Comparison of ENCODE assay signal across 28 mouse cellular contexts in the genomic region with DNA sequence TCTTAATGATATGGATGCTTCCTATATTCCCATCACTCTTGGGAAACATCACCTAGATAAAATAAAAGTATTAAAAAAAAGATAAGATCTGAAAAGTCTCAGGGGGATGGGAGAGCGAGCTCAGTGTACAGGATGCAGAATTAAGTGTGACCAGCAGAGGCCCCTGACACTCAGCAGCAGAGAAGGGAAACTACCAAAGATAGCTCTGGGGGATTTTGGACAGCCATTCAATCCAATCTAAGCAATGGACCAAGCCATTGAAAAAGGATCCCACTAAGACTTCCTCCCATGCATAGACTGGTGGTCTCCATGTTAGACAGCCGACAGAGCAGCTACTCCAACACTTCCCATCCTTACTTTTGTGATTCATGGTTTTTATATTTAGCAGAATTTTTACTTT.
DNase-seq lines count a peak whose midpoint lies in the region; ATAC-seq and TF ChIP-seq lines count a peak whose summit lies in the region.
"Had no signal": no experiment of that assay in that cellular context is flagged by ENCODE, and none has a peak within 500 bp of the region (broad histone marks: within the 10 kb centered on the region; RNA-seq: fewer than 3 reads in every experiment).

No protein-coding gene starts in this region.

- no peak overlapping the region for H3K27ac ChIP-seq in lung, postnatal 0 days (ENCODE audit: low read length)
- no peak overlapping the region for H3K27ac ChIP-seq in ES-E14 (ENCODE audit: insufficient read depth, low read depth, low read length, poor library complexity, severe bottlenecking)
- H3K27ac ChIP-seq in stomach, postnatal 0 days (replicated peaks) = no peak overlapping the region
- H3K27ac ChIP-seq in forebrain, embryonic 15.5 days (replicated peaks) = no peak overlapping the region
- H3K27ac ChIP-seq: hindbrain, embryonic 12.5 days; limb, embryonic 13.5 days; liver, embryonic 12.5 days; neural tube, embryonic 15.5 days; stomach, embryonic 15.5 days had no signal

- DNase-seq in embryo, embryonic 11 days = peak; percentile 3
- DNase-seq in embryo, embryonic 9.5 days (ENCODE audit: extremely low spot score) = no peak
- no peak for DNase-seq in lung, postnatal 0 days (ENCODE audit: low spot score)
- no peak for DNase-seq in lung, postnatal 4 days
- DNase-seq in ES-E14 (ENCODE audit: low read depth, low spot score) = peak; percentile 12
- DNase-seq in stomach, postnatal 0 days (ENCODE audit: low spot score) = no peak
- DNase-seq in cerebellum, adult 18-20 months = no peak
- DNase-seq: adrenal gland, adult 8-10 months; cerebellum, adult 2 months; cerebellum, postnatal 25 days; gastrocnemius, postnatal 14 days; heart, adult 18-20 months; kidney, adult 2 months; kidney, postnatal 25 days; lung, adult 18-20 months; lung, postnatal 36 days; right cerebral cortex, adult 18-20 months; thymus, adult 18-20 months; thymus, postnatal 4 days had no signal

- no peaks in the 10 kb centered on the region for H3K27me3 ChIP-seq in lung, postnatal 0 days (replicated peaks; ENCODE audit: insufficient read depth, low read length)
- no peaks in the 10 kb centered on the region for H3K27me3 ChIP-seq in stomach, postnatal 0 days (ENCODE audit: control insufficient read depth, insufficient read depth, low read length)
- no peaks in the 10 kb centered on the region for H3K27me3 ChIP-seq in forebrain, embryonic 15.5 days
- H3K27me3 ChIP-seq: hindbrain, embryonic 12.5 days; limb, embryonic 13.5 days; liver, embryonic 12.5 days; neural tube, embryonic 15.5 days; stomach, embryonic 15.5 days had no signal

- no peak for ATAC-seq in lung, postnatal 0 days
- no peak for ATAC-seq in stomach, postnatal 0 days (ENCODE audit: low FRiP score, low TSS enrichment)
- no peak for ATAC-seq in forebrain, embryonic 15.5 days (replicated peaks)
- ATAC-seq: activated CD4-positive, CD25-positive, alpha-beta regulatory T cell, adult 4 months; CD4-positive, CD25-positive, alpha-beta regulatory T cell, adult 4 months; forebrain, embryonic 16.5 days; liver, embryonic 12.5 days had no signal

- TF ChIP-seq EP300 in lung, postnatal 0 days (IDR thresholded peaks at IDR 0.05) = no peak
- no peak for TF ChIP-seq EP300 in stomach, postnatal 0 days (optimal IDR thresholded peaks at IDR 0.05)

- H3K9me3 ChIP-seq in lung, postnatal 0 days (ENCODE audit: low read length) = no peaks in the 10 kb centered on the region
- H3K9me3 ChIP-seq in ES-E14 (ENCODE audit: control insufficient read depth, insufficient read depth, low read depth, low read length) = no peaks in the 10 kb centered on the region
- no peaks in the 10 kb centered on the region for H3K9me3 ChIP-seq in stomach, postnatal 0 days (ENCODE audit: control insufficient read depth, low read length)
- H3K9me3 ChIP-seq in forebrain, embryonic 15.5 days = no peaks in the 10 kb centered on the region
- H3K9me3 ChIP-seq: hindbrain, embryonic 12.5 days; limb, embryonic 13.5 days; liver, embryonic 12.5 days; neural tube, embryonic 15.5 days; stomach, embryonic 15.5 days had no signal

- TF ChIP-seq CTCF in lung, postnatal 0 days (IDR thresholded peaks at IDR 0.05) = peak; percentile 16; the same call in 1 of the 2 replicates
- TF ChIP-seq CTCF in stomach, postnatal 0 days (IDR thresholded peaks at IDR 0.05; ENCODE audit: low read depth) = 0 out of 2 replicates have a peak, but pooled peaks have one; percentile 10

- in situ Hi-C loops in ES-E14 (cut with MboI; ENCODE audit: low sequenced_read_pairs in 2 of 2, unreplicated experiment in 2 of 2) = no loop called here

- no peaks in the 10 kb centered on the region for H3K36me3 ChIP-seq in lung, postnatal 0 days (ENCODE audit: insufficient read depth, low read length)
- no peaks in the 10 kb centered on the region for H3K36me3 ChIP-seq in ES-E14 (ENCODE audit: control insufficient read depth, insufficient read depth, low read length, poor library complexity, severe bottlenecking)
- no peaks in the 10 kb centered on the region for H3K36me3 ChIP-seq in stomach, postnatal 0 days (ENCODE audit: control insufficient read depth, insufficient read depth, low read length)
- no peaks in the 10 kb centered on the region for H3K36me3 ChIP-seq in forebrain, embryonic 15.5 days
- H3K36me3 ChIP-seq: hindbrain, embryonic 12.5 days; limb, embryonic 13.5 days; liver, embryonic 12.5 days; neural tube, embryonic 15.5 days; stomach, embryonic 15.5 days had no signal

- H3K4me3 ChIP-seq in lung, postnatal 0 days (ENCODE audit: low read depth, low read length) = no peak overlapping the region
- no peak overlapping the region for H3K4me3 ChIP-seq in ES-E14 (ENCODE audit: insufficient read depth in 1 of 2, low read depth in 1 of 2, low read length in 2 of 2, poor library complexity in 1 of 2, severe bottlenecking in 1 of 2)
- H3K4me3 ChIP-seq in stomach, postnatal 0 days (ENCODE audit: low read depth, low read length) = no peak overlapping the region
- H3K4me3 ChIP-seq in forebrain, embryonic 15.5 days = no peak overlapping the region
- H3K4me3 ChIP-seq: hindbrain, embryonic 12.5 days; limb, embryonic 13.5 days; liver, embryonic 12.5 days; neural tube, embryonic 15.5 days; stomach, embryonic 15.5 days had no signal

- no peak overlapping the region for H3K9ac ChIP-seq in lung, postnatal 0 days (replicated peaks; ENCODE audit: low read depth)
- H3K9ac ChIP-seq in ES-E14 (ENCODE audit: insufficient read depth, low read depth, low read length, poor library complexity, severe bottlenecking) = no peak overlapping the region
- no peak overlapping the region for H3K9ac ChIP-seq in stomach, postnatal 0 days (ENCODE audit: low read length)
- H3K9ac ChIP-seq in forebrain, embryonic 15.5 days (replicated peaks) = no peak overlapping the region
- H3K9ac ChIP-seq: hindbrain, embryonic 12.5 days; limb, embryonic 13.5 days; liver, embryonic 12.5 days; neural tube, embryonic 15.5 days; stomach, embryonic 15.5 days had no signal

- 76% methylated on average over 2 of the region's 2 CpGs for WGBS in lung, postnatal 0 days
- 84% methylated on average over 2 of the region's 2 CpGs for WGBS in stomach, postnatal 0 days
- WGBS in forebrain, embryonic 15.5 days = 79% methylated on average over 2 of the region's 2 CpGs

- H3K4me2 ChIP-seq in lung, postnatal 0 days (replicated peaks; ENCODE audit: low read depth, low read length) = no peak overlapping the region
- no peak overlapping the region for H3K4me2 ChIP-seq in stomach, postnatal 0 days (replicated peaks; ENCODE audit: low read depth)
- H3K4me2 ChIP-seq in forebrain, embryonic 15.5 days (replicated peaks) = no peak overlapping the region
- H3K4me2 ChIP-seq: hindbrain, embryonic 12.5 days; limb, embryonic 13.5 days; liver, embryonic 12.5 days; neural tube, embryonic 15.5 days; stomach, embryonic 15.5 days had no signal

- no peaks in the 10 kb centered on the region for H3K4me1 ChIP-seq in lung, postnatal 0 days (ENCODE audit: insufficient read depth, low read depth, low read length)
- H3K4me1 ChIP-seq in ES-E14 (ENCODE audit: control insufficient read depth in 2 of 2, insufficient read depth in 2 of 2, low read length in 2 of 2, poor library complexity in 1 of 2) = peaks cover 6 to 9% of the 10 kb centered on the region in 2 experiments; a peak in 3 of 4 replicates
- no peaks in the 10 kb centered on the region for H3K4me1 ChIP-seq in stomach, postnatal 0 days (replicated peaks; ENCODE audit: control insufficient read depth, insufficient read depth)
- H3K4me1 ChIP-seq in forebrain, embryonic 15.5 days = no peaks in the 10 kb centered on the region
- H3K4me1 ChIP-seq: hindbrain, embryonic 12.5 days; limb, embryonic 13.5 days; liver, embryonic 12.5 days; neural tube, embryonic 15.5 days; stomach, embryonic 15.5 days had no signal

TF ChIP-seq in ES-E14, 5 proteins besides CTCF, POLR2A, EP300 and RAD21:
- TF ChIP-seq HCFC1 (IDR thresholded peaks at IDR 0.05; ENCODE audit: borderline replicate concordance, insufficient read depth, low read length) (no peak), ZC3H11A (IDR thresholded peaks at IDR 0.05; ENCODE audit: borderline replicate concordance, low read depth, low read length) (peak; percentile 36; the same call in 1 of the 2 replicates)

Comparison
In these comparisons a context has a peak if more than half of its experiments do, and no peak if none do; other contexts are left out.
1. DNase-seq: peak in embryo, embryonic 11 days (single experiment) and ES-E14 (single experiment); none in embryo, embryonic 9.5 days (single experiment), lung, postnatal 0 days (single experiment), lung, postnatal 4 days (0 of 2), stomach, postnatal 0 days (single experiment) and cerebellum, adult 18-20 months (0 of 2).